Mouse (Mus musculus): Measurements from ENCODE around the gene Mien1.

DNA sequence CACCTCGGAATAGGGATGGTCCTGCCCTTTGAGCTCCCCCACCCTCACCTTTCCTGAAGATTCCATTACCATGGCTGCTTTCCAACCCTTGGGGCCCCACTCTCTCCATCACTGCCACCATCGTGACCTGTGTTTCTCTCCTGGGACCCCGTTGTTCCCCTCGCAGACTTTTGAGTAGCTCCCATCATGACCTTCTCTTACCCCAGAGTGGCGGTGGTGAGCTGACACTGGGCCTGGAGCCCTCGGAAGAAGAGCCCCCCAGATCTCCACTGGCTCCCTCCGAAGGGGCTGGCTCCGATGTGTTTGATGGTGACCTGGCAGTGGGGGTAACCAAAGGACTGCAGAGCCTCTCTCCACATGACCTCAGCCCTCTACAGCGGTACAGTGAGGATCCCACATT, 3.1 kb downstream of the Mien1 start:
- TF ChIP-seq CTCF (IDR thresholded peaks at IDR 0.05; ENCODE audit: control insufficient read depth, insufficient read depth, low read length) (no peak), POLR2A (IDR thresholded peaks at IDR 0.05; ENCODE audit: borderline replicate concordance, control insufficient read depth, low read depth, low read length) (no peak)

All from bone marrow, adult 2 months (tissue).